Mouse (Mus musculus): ENCODE data around the gene Col18a1.

DNA sequence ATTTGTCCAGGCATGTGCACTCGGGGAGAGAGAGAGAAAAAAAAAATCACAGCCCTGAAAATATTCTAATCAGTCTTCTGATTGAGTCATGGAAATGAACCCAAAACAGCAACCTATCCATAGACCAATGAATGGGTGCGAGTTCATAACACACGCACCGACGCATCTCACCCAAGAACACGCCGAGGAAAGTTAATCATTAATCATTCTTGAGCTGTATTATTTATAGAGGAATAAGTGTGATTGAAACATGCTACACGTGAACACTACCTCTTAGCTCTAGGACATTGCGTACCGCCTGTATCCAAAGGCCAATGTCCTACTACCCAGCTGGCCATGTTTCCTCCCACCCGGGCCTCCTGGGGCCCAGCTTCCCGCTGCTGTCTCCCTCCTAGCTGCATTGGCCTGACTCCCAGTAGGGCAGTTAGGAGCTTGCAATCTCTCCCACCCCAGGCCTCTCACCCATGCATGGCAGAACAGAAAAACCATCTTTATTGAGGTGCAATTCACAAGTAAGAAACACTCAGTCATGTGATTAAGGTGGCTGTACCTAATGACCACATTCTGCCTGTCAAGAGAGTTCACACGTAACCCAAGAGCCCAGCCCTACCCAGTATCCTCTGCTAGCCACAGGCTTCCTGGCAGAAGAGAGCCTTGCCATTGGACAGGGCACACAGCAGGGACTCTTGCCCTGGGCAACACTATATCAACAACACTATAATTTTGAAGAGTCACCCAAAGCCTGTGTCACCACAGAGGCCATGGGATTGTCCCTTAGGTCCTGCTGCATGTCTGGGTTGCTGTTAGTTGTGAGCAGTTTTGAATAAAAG lies 143.8 kb downstream of the Col18a1 start:
- TF ChIP-seq CHD2 (IDR thresholded peaks at IDR 0.05; ENCODE audit: low read depth, low read length) (no peak), ZC3H11A (IDR thresholded peaks at IDR 0.05; ENCODE audit: borderline replicate concordance, low read depth, low read length) (no peak), ZNF384 (IDR thresholded peaks at IDR 0.05; ENCODE audit: low read depth, low read length) (no peak)

Data from ES-E14 (cell line).